Mouse (Mus musculus): Measurements from ENCODE around the gene Gm28845. TPM values are rescaled to one million over a fixed set of nuclear protein-coding genes. Genes with fewer than 3 reads are reported as not detected.
A peak's percentile ranks its signal among the peaks of the same experiment; 100 is the strongest.

The Gm28845 gene
- polyA plus RNA-seq, 1 experiment from 2014 or later = not detected

- TF ChIP-seq EP300 (IDR thresholded peaks at IDR 0.05; ENCODE audit: low read depth) (no peak), CTCF (IDR thresholded peaks at IDR 0.05; ENCODE audit: low read depth) (no peak)
- peak; percentile 78 for ATAC-seq
- Histone ChIP-seq H3K4me2 (ENCODE audit: low read depth, low read length) (no peak overlapping the region), H3K9me3 (ENCODE audit: low read length) (no peaks in the 10 kb centered on the region), H3K4me3 (ENCODE audit: low read depth, low read length) (no peak overlapping the region), H3K27ac (ENCODE audit: low read depth) (no peak overlapping the region), H3K4me1 (ENCODE audit: insufficient read depth) (peaks cover 9% of the 10 kb centered on the region; the same call in 1 of the 2 replicates), H3K36me3 (replicated peaks; ENCODE audit: insufficient read depth, low read length) (no peaks in the 10 kb centered on the region), H3K9ac (replicated peaks) (no peak overlapping the region), H3K27me3 (ENCODE audit: insufficient read depth, low read length) (no peaks in the 10 kb centered on the region)
- DNase-seq = peak; percentile 56
- WGBS (ENCODE audit: insufficient replicate concordance) = 16% methylated on average over 2 of the region's 2 CpGs
Measured at GRCm38 (mm10) chr1:65090370-65090769, 29.0 kb downstream of the Gm28845 start.

DNA sequence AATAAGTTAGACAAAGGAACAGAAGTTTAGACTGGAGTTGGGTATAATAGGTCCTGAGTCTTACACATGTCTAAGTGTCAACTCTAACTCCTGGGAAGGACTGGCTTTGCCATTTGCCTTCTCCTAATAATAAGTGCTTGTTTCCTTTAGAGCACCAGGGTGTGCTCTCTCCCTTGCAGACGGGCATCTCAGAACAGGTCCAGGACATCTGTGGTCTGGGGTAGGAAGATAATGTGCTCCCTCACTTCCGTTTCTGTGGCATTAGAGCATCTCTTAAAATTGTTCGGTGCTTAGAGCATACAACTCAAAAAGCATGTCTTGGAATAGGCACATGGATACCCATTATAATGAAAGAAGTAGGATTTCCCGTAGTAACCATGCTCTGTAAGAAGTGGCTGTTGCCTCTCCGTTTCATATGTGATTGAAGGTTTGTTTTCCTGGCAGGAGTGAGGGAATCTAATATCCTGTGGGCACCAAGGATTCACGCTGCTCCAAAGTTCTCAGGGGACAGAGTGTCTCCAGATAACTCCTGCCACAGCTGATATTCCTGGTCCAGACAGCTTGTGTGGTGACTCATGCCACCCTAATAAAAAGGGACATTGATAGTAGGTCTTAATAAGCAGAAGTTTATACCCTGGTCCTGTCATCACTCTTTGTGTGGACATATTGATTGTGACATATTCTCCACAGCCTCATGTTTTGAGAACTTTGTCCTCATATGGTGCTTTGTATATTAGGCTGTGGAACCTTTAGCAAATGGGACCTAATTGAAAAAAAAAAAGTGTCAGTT is 30.6 kb downstream of the Gm28845 start:
- DNase-seq (no peak), ATAC-seq (peak; percentile 50)
- no peak overlapping the region for H3K4me3 ChIP-seq (ENCODE audit: low read depth, low read length)
- H3K4me1 ChIP-seq (ENCODE audit: insufficient read depth) = peaks cover 9% of the 10 kb centered on the region; the same call in 1 of the 2 replicates
- no peak overlapping the region for H3K9ac ChIP-seq (replicated peaks)
- no peaks in the 10 kb centered on the region for H3K36me3 ChIP-seq (replicated peaks; ENCODE audit: insufficient read depth, low read length)
- H3K4me2 ChIP-seq (ENCODE audit: low read depth, low read length) = no peak overlapping the region
- no peaks in the 10 kb centered on the region for H3K27me3 ChIP-seq (ENCODE audit: insufficient read depth, low read length)
- no peaks in the 10 kb centered on the region for H3K9me3 ChIP-seq (ENCODE audit: low read length)
- TF ChIP-seq EP300 (IDR thresholded peaks at IDR 0.05; ENCODE audit: low read depth) (no peak), CTCF (IDR thresholded peaks at IDR 0.05; ENCODE audit: low read depth) (peak; percentile 29; the same call in 1 of the 2 replicates)
- WGBS (ENCODE audit: insufficient replicate concordance) = 57% methylated on average over 6 of the region's 6 CpGs
- no peak overlapping the region for H3K27ac ChIP-seq (ENCODE audit: low read depth)

DNA sequence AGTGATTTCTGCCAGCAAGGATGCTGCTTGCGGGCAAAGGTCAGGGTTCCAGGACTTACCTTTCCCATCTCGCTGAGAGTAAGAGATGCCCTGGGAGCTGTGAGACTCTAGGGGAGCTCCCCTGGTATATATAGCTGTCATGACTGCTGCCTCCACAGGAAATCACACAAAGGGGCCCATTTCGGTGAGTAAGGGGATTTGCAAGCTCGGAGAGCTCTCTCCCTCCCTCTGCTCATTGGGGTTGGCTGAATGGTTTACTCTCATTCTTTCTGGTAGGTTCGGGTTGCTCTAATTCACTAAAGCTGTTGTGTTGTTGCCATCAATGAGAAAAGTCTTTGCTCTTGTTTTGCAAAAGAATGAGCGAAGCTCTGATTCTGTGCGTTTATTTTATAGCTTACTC is 37.2 kb downstream of the Gm28845 start, which contains the start of gene Crygb:
Gene Crygb (minus strand): TSS at position 101 of the 400 bp plus-strand sequence.
- ATAC-seq (no peak), DNase-seq (no peak)
- no peak for TF ChIP-seq EP300 (IDR thresholded peaks at IDR 0.05; ENCODE audit: low read depth)
- no peak for TF ChIP-seq CTCF (IDR thresholded peaks at IDR 0.05; ENCODE audit: low read depth)
- Histone ChIP-seq H3K9ac (replicated peaks) (no peak within 1 kb of the TSS), H3K4me1 (ENCODE audit: insufficient read depth) (no peaks in the 10 kb centered on the region), H3K9me3 (ENCODE audit: low read length) (no peaks in the 10 kb centered on the region), H3K27ac (ENCODE audit: low read depth) (no peak within 1 kb of the TSS), H3K4me3 (ENCODE audit: low read depth, low read length) (no peak within 1 kb of the TSS), H3K36me3 (replicated peaks; ENCODE audit: insufficient read depth, low read length) (no peaks in the 10 kb centered on the region), H3K27me3 (ENCODE audit: insufficient read depth, low read length) (no peaks in the 10 kb centered on the region), H3K4me2 (ENCODE audit: low read depth, low read length) (no peak within 1 kb of the TSS)
- 45% methylated on average over 7 of the region's 7 CpGs for WGBS (ENCODE audit: insufficient replicate concordance)

GRCm38 (mm10) chr1:65075607-65076006 is 43.8 kb downstream of the Gm28845 start:
- Histone ChIP-seq H3K4me3 (ENCODE audit: low read depth, low read length) (no peak overlapping the region), H3K27me3 (ENCODE audit: insufficient read depth, low read length) (no peaks in the 10 kb centered on the region), H3K36me3 (replicated peaks; ENCODE audit: insufficient read depth, low read length) (no peaks in the 10 kb centered on the region), H3K4me1 (ENCODE audit: insufficient read depth) (no peaks in the 10 kb centered on the region), H3K4me2 (ENCODE audit: low read depth, low read length) (no peak overlapping the region), H3K9ac (replicated peaks) (no peak overlapping the region), H3K27ac (ENCODE audit: low read depth) (no peak overlapping the region), H3K9me3 (ENCODE audit: low read length) (no peaks in the 10 kb centered on the region)
- ATAC-seq (no peak), DNase-seq (no peak)
- peak; percentile 16; the same call in 1 of the 2 replicates for TF ChIP-seq CTCF (IDR thresholded peaks at IDR 0.05; ENCODE audit: low read depth)
- TF ChIP-seq EP300 (IDR thresholded peaks at IDR 0.05; ENCODE audit: low read depth) = no peak
- WGBS (ENCODE audit: insufficient replicate concordance) = 23% methylated on average over 5 of the region's 5 CpGs

DNA sequence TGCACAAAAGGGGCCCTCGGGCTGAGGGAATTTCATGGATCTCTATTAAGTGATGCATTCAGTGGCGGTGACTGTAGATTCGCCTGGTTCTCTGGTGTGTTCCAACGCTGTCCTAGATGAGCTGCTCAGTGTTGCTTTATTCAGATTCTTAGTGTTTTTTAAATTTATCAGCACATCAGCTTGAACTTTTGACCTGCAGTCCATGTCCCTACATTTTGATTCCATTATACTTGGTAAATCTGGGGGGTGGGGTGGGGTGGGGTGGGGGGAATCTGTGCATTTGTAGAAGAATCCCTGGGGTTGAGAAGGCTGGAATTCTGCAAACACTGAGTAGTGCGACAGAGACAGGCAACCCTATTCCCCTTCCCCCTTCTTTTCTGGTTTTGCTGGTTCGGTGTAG is 45.8 kb downstream of the Gm28845 start, which contains the start of gene Crygc:
Gene Crygc (minus strand): TSS at position 101 of the 400 bp plus-strand sequence.
- TF ChIP-seq EP300 (IDR thresholded peaks at IDR 0.05; ENCODE audit: low read depth) (no peak), CTCF (IDR thresholded peaks at IDR 0.05; ENCODE audit: low read depth) (no peak)
- DNase-seq (no peak), ATAC-seq (no peak)
- H3K36me3 ChIP-seq (replicated peaks; ENCODE audit: insufficient read depth, low read length) = no peaks in the 10 kb centered on the region
- H3K4me2 ChIP-seq (ENCODE audit: low read depth, low read length) = no peak within 1 kb of the TSS
- H3K4me3 ChIP-seq (ENCODE audit: low read depth, low read length) = no peak within 1 kb of the TSS
- no peak within 1 kb of the TSS for H3K9ac ChIP-seq (replicated peaks)
- H3K9me3 ChIP-seq (ENCODE audit: low read length) = no peaks in the 10 kb centered on the region
- 64% methylated on average over 6 of the region's 6 CpGs for WGBS (ENCODE audit: insufficient replicate concordance)
- no peaks in the 10 kb centered on the region for H3K27me3 ChIP-seq (ENCODE audit: insufficient read depth, low read length)
- no peaks in the 10 kb centered on the region for H3K4me1 ChIP-seq (ENCODE audit: insufficient read depth)
- H3K27ac ChIP-seq (ENCODE audit: low read depth) = no peak within 1 kb of the TSS

GRCm38 (mm10) chr1:65067842-65068241 is 51.5 kb downstream of the Gm28845 start:
- Histone ChIP-seq H3K36me3 (replicated peaks; ENCODE audit: insufficient read depth, low read length) (no peaks in the 10 kb centered on the region), H3K9ac (replicated peaks) (no peak overlapping the region), H3K4me1 (ENCODE audit: insufficient read depth) (no peaks in the 10 kb centered on the region), H3K4me2 (ENCODE audit: low read depth, low read length) (no peak overlapping the region), H3K27me3 (ENCODE audit: insufficient read depth, low read length) (no peaks in the 10 kb centered on the region), H3K27ac (ENCODE audit: low read depth) (no peak overlapping the region), H3K4me3 (ENCODE audit: low read depth, low read length) (no peak overlapping the region), H3K9me3 (ENCODE audit: low read length) (no peaks in the 10 kb centered on the region)
- ATAC-seq = no peak
- TF ChIP-seq CTCF (IDR thresholded peaks at IDR 0.05; ENCODE audit: low read depth) (no peak), EP300 (IDR thresholded peaks at IDR 0.05; ENCODE audit: low read depth) (no peak)
- DNase-seq = no peak
